Mouse (Mus musculus): ENCODE data around the gene Pcsk2.

Gene Pcsk2

GRCm38 (mm10) chr2:143646001-143646400 lies 100.0 kb downstream of the Pcsk2 start:
- no peak for DNase-seq

GRCm38 (mm10) chr2:143654621-143655020 lies 108.7 kb downstream of the Pcsk2 start:
- DNase-seq = no peak

- no peak for DNase-seq
These were observed 111.0 kb downstream of the Pcsk2 start for GRCm38 (mm10) chr2:143656968-143657367.

- DNase-seq = no peak
These were observed 120.8 kb downstream of the Pcsk2 start for GRCm38 (mm10) chr2:143666785-143667184.

- no peak for DNase-seq
These were observed 131.9 kb downstream of the Pcsk2 start for GRCm38 (mm10) chr2:143677869-143678268.

- no peak for DNase-seq
These were observed 133.6 kb downstream of the Pcsk2 start for GRCm38 (mm10) chr2:143679513-143679912.

- DNase-seq = peak; percentile 58
These were observed 136.1 kb downstream of the Pcsk2 start for GRCm38 (mm10) chr2:143681873-143682555.

GRCm38 (mm10) chr2:143683513-143683912 lies 137.6 kb downstream of the Pcsk2 start:
- DNase-seq = no peak

GRCm38 (mm10) chr2:143691244-143691643 lies 145.3 kb downstream of the Pcsk2 start:
- no peak for DNase-seq

GRCm38 (mm10) chr2:143696026-143696557 lies 150.1 kb downstream of the Pcsk2 start:
- no peak for DNase-seq

- DNase-seq = no peak
These were observed 150.7 kb downstream of the Pcsk2 start for GRCm38 (mm10) chr2:143696704-143697103.

GRCm38 (mm10) chr2:143701141-143701540 lies 155.2 kb downstream of the Pcsk2 start:
- no peak for DNase-seq

- no peak for DNase-seq
These were observed 157.0 kb downstream of the Pcsk2 start for GRCm38 (mm10) chr2:143702931-143703344.

- no peak for DNase-seq
These were observed 162.2 kb downstream of the Pcsk2 start for GRCm38 (mm10) chr2:143708205-143708604.

GRCm38 (mm10) chr2:143709249-143709648 lies 163.3 kb downstream of the Pcsk2 start:
- no peak for DNase-seq

GRCm38 (mm10) chr2:143709979-143710378 lies 164.0 kb downstream of the Pcsk2 start:
- no peak for DNase-seq

- DNase-seq = no peak
These were observed 165.9 kb downstream of the Pcsk2 start for GRCm38 (mm10) chr2:143711886-143712285.

- DNase-seq = no peak
These were observed 166.9 kb downstream of the Pcsk2 start for GRCm38 (mm10) chr2:143712901-143713300.

GRCm38 (mm10) chr2:143713902-143714301 lies 167.9 kb downstream of the Pcsk2 start:
- DNase-seq = no peak

- no peak for DNase-seq
These were observed 169.2 kb downstream of the Pcsk2 start for GRCm38 (mm10) chr2:143715110-143715509.

GRCm38 (mm10) chr2:143723231-143723630 lies 177.3 kb downstream of the Pcsk2 start:
- no peak for DNase-seq

- no peak for DNase-seq
These were observed 178.1 kb downstream of the Pcsk2 start for GRCm38 (mm10) chr2:143724101-143724500.

- DNase-seq = no peak
These were observed 178.8 kb downstream of the Pcsk2 start for GRCm38 (mm10) chr2:143724720-143725119.

GRCm38 (mm10) chr2:143732501-143732900 lies 186.5 kb downstream of the Pcsk2 start:
- no peak for DNase-seq

GRCm38 (mm10) chr2:143735442-143735841 lies 189.5 kb downstream of the Pcsk2 start:
- DNase-seq = no peak
